ENCODE assay signal across 9 mouse cellular contexts in genomic region chr2:178078166-178078717, GRCm38 (mm10). TPM values are rescaled to one million over a fixed set of nuclear protein-coding genes. Genes with fewer than 3 reads are reported as not detected.
DNase-seq lines count a peak whose midpoint lies in the region; ATAC-seq and TF ChIP-seq lines count a peak whose summit lies in the region.
"Not testable (repeated sequence)": the region's sequence is repeated elsewhere in the genome, so short reads cannot be mapped to it uniquely, and the experiment has no call there.
"Had no signal": no experiment of that assay in that cellular context is flagged by ENCODE, and none has a peak within 500 bp of the region (broad histone marks: within the 10 kb centered on the region; RNA-seq: fewer than 3 reads in every experiment).

Gene Zfp931, minus strand, starts transcription at chr2:178078476.

- DNase-seq in adrenal gland, postnatal 10 days; hindbrain, postnatal 0 days (ENCODE audit: low spot score); layer of hippocampus, postnatal 10 days (ENCODE audit: low spot score in 2 of 2): not testable (repeated sequence)
- DNase-seq in heart, adult 9 months (ENCODE audit: low spot score in 2 of 2), result peak; percentile 59 to 68

- not testable (repeated sequence) for TF ChIP-seq POLR2A in testis, adult 2 months (IDR thresholded peaks at IDR 0.05; ENCODE audit: control insufficient read depth, low read depth, low read length)

- H3K4me3 ChIP-seq in embryonic facial prominence, embryonic 15.5 days (replicated peaks), result peak within 1 kb of the TSS; percentile 47
- peak within 1 kb of the TSS; percentile 37 for H3K4me3 ChIP-seq in hindbrain, postnatal 0 days (ENCODE audit: low read length)
- H3K4me3 ChIP-seq in liver, embryonic 12.5 days, result peak within 1 kb of the TSS; percentile 57
- H3K4me3 ChIP-seq in midbrain, embryonic 13.5 days (replicated peaks), result peak within 1 kb of the TSS; percentile 46
- peak within 1 kb of the TSS; percentile 50 for H3K4me3 ChIP-seq in testis, adult 2 months (ENCODE audit: control insufficient read depth, low read depth, low read length)

- not testable (repeated sequence) for H3K9ac ChIP-seq in embryonic facial prominence, embryonic 15.5 days; hindbrain, postnatal 0 days (replicated peaks; ENCODE audit: low read length)
- H3K9ac ChIP-seq in liver, embryonic 12.5 days, result peak within 1 kb of the TSS; percentile 31; the same call in 1 of the 2 replicates
- peak within 1 kb of the TSS; percentile 48; the same call in 1 of the 2 replicates for H3K9ac ChIP-seq in midbrain, embryonic 13.5 days (replicated peaks)

- not testable (repeated sequence) for H3K4me1 ChIP-seq in embryonic facial prominence, embryonic 15.5 days; hindbrain, postnatal 0 days (ENCODE audit: insufficient read depth, low read length); liver, embryonic 12.5 days; midbrain, embryonic 13.5 days (replicated peaks); testis, adult 2 months (ENCODE audit: control insufficient read depth, insufficient read depth, low read length)

- not testable (repeated sequence) for H3K27ac ChIP-seq in embryonic facial prominence, embryonic 15.5 days (replicated peaks); hindbrain, postnatal 0 days; liver, embryonic 12.5 days; midbrain, embryonic 13.5 days; testis, adult 2 months (ENCODE audit: control insufficient read depth, insufficient read depth, low read depth, low read length)

- H3K27me3 ChIP-seq in embryonic facial prominence, embryonic 15.5 days; hindbrain, postnatal 0 days (ENCODE audit: insufficient read depth, low read length); liver, embryonic 12.5 days (replicated peaks); midbrain, embryonic 13.5 days; testis, adult 2 months (ENCODE audit: control insufficient read depth, insufficient read depth, low read length): not testable (repeated sequence)

- H3K9me3 ChIP-seq in embryonic facial prominence, embryonic 15.5 days (replicated peaks); hindbrain, postnatal 0 days (ENCODE audit: low read length); liver, embryonic 12.5 days (replicated peaks); midbrain, embryonic 13.5 days: not testable (repeated sequence)

- 0% methylated on average over 2 of the region's 14 CpGs for WGBS in embryonic facial prominence, embryonic 15.5 days
- 20% methylated on average over 1 of the region's 14 CpGs for WGBS in hindbrain, postnatal 0 days
- WGBS in liver, embryonic 12.5 days (ENCODE audit: insufficient replicate concordance), result 0% methylated on average over 6 of the region's 14 CpGs
- WGBS in midbrain, embryonic 13.5 days, result 0% methylated on average over 2 of the region's 14 CpGs

- H3K4me2 ChIP-seq in embryonic facial prominence, embryonic 15.5 days (replicated peaks), result peak within 1 kb of the TSS; percentile 47
- peak within 1 kb of the TSS; percentile 46; the same call in 1 of the 2 replicates for H3K4me2 ChIP-seq in hindbrain, postnatal 0 days (ENCODE audit: low read depth, low read length)
- peak within 1 kb of the TSS; percentile 62 for H3K4me2 ChIP-seq in liver, embryonic 12.5 days
- peak within 1 kb of the TSS; percentile 56 for H3K4me2 ChIP-seq in midbrain, embryonic 13.5 days (replicated peaks)

- TF ChIP-seq CTCF in hindbrain, postnatal 0 days (IDR thresholded peaks at IDR 0.05; ENCODE audit: low read depth); testis, adult 2 months (IDR thresholded peaks at IDR 0.05; ENCODE audit: control insufficient read depth, insufficient read depth, insufficient replicate concordance, low read depth, low read length): not testable (repeated sequence)

- H3K36me3 ChIP-seq in embryonic facial prominence, embryonic 15.5 days; hindbrain, postnatal 0 days (ENCODE audit: insufficient read depth, low read length); liver, embryonic 12.5 days; midbrain, embryonic 13.5 days; testis, adult 2 months (ENCODE audit: control insufficient read depth, insufficient read depth, low read length): not testable (repeated sequence)

- ATAC-seq in embryonic facial prominence, embryonic 15.5 days (ENCODE audit: insufficient number of reproducible peaks, low FRiP score, low TSS enrichment, low read depth); hindbrain, postnatal 0 days; liver, embryonic 12.5 days; midbrain, embryonic 13.5 days: not testable (repeated sequence)

RNA-seq across cellular contexts. Expression of gene Zfp931, which starts in this region (rescaled TPM):
- 10 to 100 TPM; 15.4 to 25.7 TPM for total RNA-seq in adrenal gland, postnatal 10 days (2021)
- 15.8 and 16.6 TPM in 2 replicates for polyA plus RNA-seq in embryonic facial prominence, embryonic 15.5 days (2015; fragmentation: Nextera tagmentation; extraction: Ambion mirVana)
- 12.4 and 13.6 TPM in 2 replicates for total RNA-seq in hindbrain, postnatal 0 days (2014; rRNA removed)
- 15.9 and 16.0 TPM in 2 replicates for polyA plus RNA-seq in hindbrain, postnatal 0 days (2015; fragmentation: Nextera tagmentation; extraction: Ambion mirVana)
- total RNA-seq in layer of hippocampus, postnatal 10 days (2021), result 10 to 100 TPM; 19.0 to 23.8 TPM
- polyA plus RNA-seq in liver, embryonic 12.5 days (2016; fragmentation: Nextera tagmentation; extraction: Ambion mirVana), result 4.7 and 6.1 TPM in 2 replicates
- polyA plus RNA-seq in midbrain, embryonic 13.5 days (2015; fragmentation: Nextera tagmentation; extraction: Ambion mirVana), result 12.6 and 15.5 TPM in 2 replicates
- 0.17 and 0.32 TPM in 2 replicates for polyA plus RNA-seq in testis, adult 2 months (2012; rRNA removed)
- total RNA-seq: MEL had no signal
